Mouse (Mus musculus): ENCODE measurements around the gene Gpr15.

Gpr15 gene

DNA sequence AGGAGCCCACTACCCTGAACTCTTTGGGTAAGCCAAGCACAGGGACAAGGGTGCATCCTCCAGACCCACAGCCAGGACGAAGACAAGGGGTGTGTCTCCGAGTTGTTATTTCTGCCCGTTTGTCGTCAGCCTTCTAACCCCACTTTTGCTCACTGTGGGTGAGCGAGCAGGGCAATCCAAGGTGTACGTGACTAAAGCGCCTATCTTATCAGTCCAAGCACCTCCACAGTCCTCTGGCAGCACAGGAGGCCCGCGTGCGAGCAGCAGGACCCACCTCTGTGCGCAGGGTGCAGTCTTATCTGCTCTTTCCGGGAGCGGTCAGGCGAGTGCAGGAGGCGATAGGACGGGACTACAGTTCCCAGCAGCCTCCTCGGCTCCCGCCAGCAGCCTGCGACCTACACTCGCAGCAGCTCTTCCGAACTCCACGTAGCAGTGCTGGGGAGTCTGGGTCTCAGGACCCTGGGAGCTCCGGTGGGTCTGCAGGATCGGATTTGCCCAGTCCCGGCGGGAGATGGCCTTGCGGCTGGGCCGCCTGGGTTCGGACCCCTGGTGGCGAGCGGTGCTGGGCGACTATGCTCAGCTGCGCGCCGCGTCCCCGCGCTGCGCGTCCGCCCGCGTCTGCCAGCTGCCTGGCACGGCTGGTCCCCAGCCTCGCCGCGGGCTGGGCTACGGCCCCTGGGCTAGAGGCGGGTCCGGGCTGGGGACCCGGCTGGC is 48.8 kb downstream of the Gpr15 start, which contains the start of gene Cpox:
TSS of gene Cpox (plus strand) at position 376 of the 714 bp plus-strand sequence.
- DNase-seq, result peak; percentile 82

DNA sequence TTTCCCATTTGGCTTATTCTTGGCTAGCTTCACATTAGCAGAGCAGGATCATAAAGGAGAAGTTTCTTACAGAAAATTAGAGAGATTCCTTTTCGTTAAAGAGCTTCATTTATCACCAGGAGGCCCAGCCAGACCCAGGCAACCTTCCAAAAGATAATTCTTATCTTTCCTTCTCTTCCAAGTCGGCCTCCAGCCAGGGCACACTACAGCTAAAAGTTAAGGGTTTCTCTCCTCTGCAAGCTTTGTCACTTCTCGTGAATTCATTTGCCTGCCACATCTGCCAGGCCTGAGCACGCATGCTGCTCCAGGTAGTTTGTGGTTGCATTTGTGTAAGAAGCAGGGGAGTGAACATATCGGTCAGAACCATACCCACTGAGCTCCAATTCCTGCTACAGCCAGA is 49.6 kb downstream of the Gpr15 start:
- DNase-seq, result no peak

DNA sequence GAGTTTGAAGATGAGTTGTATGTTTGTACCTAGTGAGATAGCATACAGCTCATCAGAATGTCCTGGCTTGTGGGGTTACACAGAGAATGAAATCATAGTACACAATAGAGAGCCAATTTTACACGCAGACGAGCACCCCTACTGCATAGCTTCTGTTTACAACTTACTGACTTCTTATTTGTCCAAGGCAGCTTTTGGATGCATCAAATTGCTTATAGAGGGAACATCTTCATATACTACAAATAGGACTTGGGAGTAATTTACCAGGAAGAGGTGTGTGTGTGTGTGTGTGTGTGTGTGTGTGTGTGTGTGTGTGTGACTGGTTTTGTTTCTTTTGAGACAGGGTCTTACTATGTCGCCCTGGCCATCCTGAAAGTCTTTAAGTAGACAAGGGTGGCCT is 50.3 kb downstream of the Gpr15 start:
- DNase-seq, result no peak

Data from lung, postnatal 36 days (tissue).